Mouse (Mus musculus) cerebellum, adult 11-12 months (tissue): Measurements from ENCODE around the gene Mrpl52.

Source experiments
- DNase-seq: peaks from one replicate; pipeline ENCODE4 v3.0.0; 2022

The Mrpl52 gene

GRCm38 (mm10) chr14:54426689-54427398 is at the start of gene Mrpl52:
TSS of gene Mrpl52 (plus strand) at chr14:54426909.
- DNase-seq, result peak; percentile 88

GRCm38 (mm10) chr14:54377166-54377565 is 49.5 kb upstream of the Mrpl52 start:
- DNase-seq, result no peak

GRCm38 (mm10) chr14:54379571-54379970 is 47.1 kb upstream of the Mrpl52 start:
- no peak for DNase-seq

- DNase-seq, result no peak
Observed at GRCm38 (mm10) chr14:54380616-54381015, 46.1 kb upstream of the Mrpl52 start.

- no peak for DNase-seq
Observed at GRCm38 (mm10) chr14:54381816-54382215, 44.9 kb upstream of the Mrpl52 start.

- no peak for DNase-seq
Observed at GRCm38 (mm10) chr14:54382641-54383040, 44.1 kb upstream of the Mrpl52 start.

GRCm38 (mm10) chr14:54383355-54383771 is 43.3 kb upstream of the Mrpl52 start:
- DNase-seq, result no peak

GRCm38 (mm10) chr14:54384396-54384795 is 42.3 kb upstream of the Mrpl52 start:
- DNase-seq, result no peak

- no peak for DNase-seq
Observed at GRCm38 (mm10) chr14:54385968-54386618, 40.6 kb upstream of the Mrpl52 start.

- DNase-seq, result no peak
Observed at GRCm38 (mm10) chr14:54387546-54387945, 39.2 kb upstream of the Mrpl52 start.

GRCm38 (mm10) chr14:54390843-54391242 is 35.9 kb upstream of the Mrpl52 start:
- no peak for DNase-seq

- no peak for DNase-seq
Observed at GRCm38 (mm10) chr14:54393794-54394193, 32.9 kb upstream of the Mrpl52 start.

GRCm38 (mm10) chr14:54394309-54394708 is 32.4 kb upstream of the Mrpl52 start:
- DNase-seq, result no peak

GRCm38 (mm10) chr14:54396685-54397084 is 30.0 kb upstream of the Mrpl52 start:
- no peak for DNase-seq

GRCm38 (mm10) chr14:54397872-54398527 is 28.7 kb upstream of the Mrpl52 start:
- no peak for DNase-seq

- DNase-seq, result no peak
Observed at GRCm38 (mm10) chr14:54398528-54398916, 28.2 kb upstream of the Mrpl52 start.

- DNase-seq, result no peak
Observed at GRCm38 (mm10) chr14:54398921-54399382, 27.8 kb upstream of the Mrpl52 start.

- DNase-seq, result no peak
Observed at GRCm38 (mm10) chr14:54401723-54402122, 25.0 kb upstream of the Mrpl52 start.

GRCm38 (mm10) chr14:54408336-54409056 is 18.2 kb upstream of the Mrpl52 start:
- DNase-seq, result no peak

GRCm38 (mm10) chr14:54409057-54409645 is 17.6 kb upstream of the Mrpl52 start:
- no peak for DNase-seq

GRCm38 (mm10) chr14:54409980-54410810 is 16.5 kb upstream of the Mrpl52 start:
- no peak for DNase-seq
